Mouse (Mus musculus) Muller cell, postnatal 12 days (primary cell): Measurements from ENCODE around the gene Atp8b3.
A peak's percentile ranks its signal among the peaks of the same experiment; 100 is the strongest.

Source experiments
- DNase-seq: peaks from one replicate; pipeline ENCODE4 v3.0.0-alpha.2; 2015; ENCODE audit errors: inconsistent ontology term

Atp8b3 gene

DNA sequence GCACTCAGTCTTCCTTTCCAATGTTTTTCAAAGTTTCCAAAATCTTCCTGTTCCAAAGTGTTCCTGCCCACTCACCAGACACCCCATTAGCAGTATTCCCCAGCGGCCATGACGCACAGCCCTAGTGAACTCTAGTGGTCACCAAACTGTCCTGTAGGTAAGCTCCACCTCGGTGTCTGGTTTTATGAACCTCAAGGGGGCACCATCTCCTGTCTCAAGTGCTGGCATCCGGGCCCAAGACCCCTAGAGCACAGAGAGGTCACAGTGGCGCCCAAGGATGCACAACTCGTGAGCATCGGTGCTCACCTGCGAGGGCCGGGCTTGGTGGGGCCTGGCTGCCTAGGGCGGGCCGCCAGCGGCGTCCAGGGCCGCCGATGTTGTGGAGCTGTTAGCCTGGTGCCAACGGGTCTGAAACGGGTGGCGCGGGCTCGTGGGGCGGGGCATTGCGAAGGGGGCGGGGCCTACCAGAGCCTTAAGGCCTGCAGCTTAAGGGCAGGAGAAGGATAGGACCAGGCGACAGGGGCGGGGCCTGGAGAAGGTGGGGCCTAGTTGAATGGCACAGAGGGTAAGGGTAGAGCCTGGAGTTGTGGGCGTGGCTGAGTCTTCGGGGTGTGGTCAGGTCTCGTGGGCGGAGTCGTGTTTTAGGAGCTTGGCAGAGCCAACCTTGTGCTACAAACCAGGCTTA is at the start of gene Atp8b3:
TSS of gene Atp8b3 (minus strand) at position 415 of the 685 bp plus-strand sequence.
- DNase-seq, result peak; percentile 85

- no peak for DNase-seq
These were observed 48.4 kb upstream of the Atp8b3 start for GRCm38 (mm10) chr10:80587305-80587657.

DNA sequence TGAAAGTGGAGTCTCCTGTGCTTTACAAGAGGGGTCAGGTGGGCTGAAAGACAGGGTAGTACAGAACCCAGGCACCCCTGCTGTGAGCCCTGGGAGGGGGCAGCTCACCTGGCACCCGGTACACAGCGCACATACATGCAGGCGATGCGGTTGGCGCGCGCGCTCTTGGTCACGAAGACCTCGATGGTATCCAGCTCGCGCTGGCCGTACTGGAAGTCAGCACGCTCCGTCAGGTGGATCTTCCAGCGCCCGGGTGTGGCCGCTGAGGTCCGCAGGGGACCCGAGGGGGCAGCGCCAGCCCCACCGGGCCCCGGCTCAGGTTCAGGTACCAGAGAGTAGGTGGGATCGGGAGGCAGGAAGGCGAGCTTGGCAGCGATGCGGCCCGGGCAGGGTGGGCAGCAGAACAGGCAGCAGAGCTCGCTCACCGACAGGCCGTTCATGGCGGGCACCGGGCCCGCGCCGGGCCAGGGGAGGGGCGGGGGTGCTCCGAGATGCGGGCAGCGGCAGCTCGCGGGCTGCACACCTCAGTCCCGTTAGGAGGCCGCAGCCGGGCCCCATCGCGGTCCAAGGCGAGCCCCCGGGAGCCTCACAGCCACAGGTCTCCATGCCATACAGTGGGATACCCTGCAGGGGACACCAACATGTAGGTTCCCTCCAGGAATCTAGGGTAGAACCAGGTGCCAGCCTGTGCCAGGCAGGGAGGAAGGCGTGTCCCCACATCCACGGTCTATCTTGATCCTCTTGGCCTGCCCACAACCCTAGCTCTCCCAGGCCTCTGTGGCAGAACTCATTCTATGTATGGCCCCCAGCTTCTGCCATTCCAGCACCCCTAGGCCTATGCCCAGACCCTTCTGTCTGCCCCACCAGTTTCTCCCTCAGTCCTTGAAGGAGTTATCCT is 47.7 kb upstream of the Atp8b3 start:
- no peak for DNase-seq

- DNase-seq, result no peak
These were observed 46.7 kb upstream of the Atp8b3 start for GRCm38 (mm10) chr10:80585581-80585980.

- DNase-seq, result no peak
These were observed 46.0 kb upstream of the Atp8b3 start for GRCm38 (mm10) chr10:80584642-80585552.

GRCm38 (mm10) chr10:80584045-80584488 is 45.1 kb upstream of the Atp8b3 start:
- DNase-seq, result no peak

DNA sequence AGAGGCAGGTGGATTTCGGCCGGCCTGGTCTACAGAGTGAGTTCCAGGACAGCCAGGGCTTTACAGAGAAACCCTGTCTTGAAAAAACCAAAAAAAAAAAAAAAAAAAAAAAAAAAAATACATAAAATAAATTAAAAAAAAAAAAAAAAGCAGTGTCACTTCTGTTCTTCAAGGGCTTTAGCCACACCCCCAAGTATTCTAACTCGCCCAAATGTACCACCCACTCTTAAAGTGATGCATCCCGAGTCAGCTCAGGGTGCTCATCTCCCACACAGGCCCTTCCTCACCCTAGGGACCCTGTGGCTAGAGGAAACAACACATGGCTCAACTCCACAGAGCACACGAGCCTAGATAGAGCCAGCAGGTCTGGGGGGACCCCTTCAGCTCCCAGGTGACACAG is 44.1 kb upstream of the Atp8b3 start:
- no peak for DNase-seq

GRCm38 (mm10) chr10:80578911-80579310 is 40.0 kb upstream of the Atp8b3 start:
- peak; percentile 61 for DNase-seq

DNA sequence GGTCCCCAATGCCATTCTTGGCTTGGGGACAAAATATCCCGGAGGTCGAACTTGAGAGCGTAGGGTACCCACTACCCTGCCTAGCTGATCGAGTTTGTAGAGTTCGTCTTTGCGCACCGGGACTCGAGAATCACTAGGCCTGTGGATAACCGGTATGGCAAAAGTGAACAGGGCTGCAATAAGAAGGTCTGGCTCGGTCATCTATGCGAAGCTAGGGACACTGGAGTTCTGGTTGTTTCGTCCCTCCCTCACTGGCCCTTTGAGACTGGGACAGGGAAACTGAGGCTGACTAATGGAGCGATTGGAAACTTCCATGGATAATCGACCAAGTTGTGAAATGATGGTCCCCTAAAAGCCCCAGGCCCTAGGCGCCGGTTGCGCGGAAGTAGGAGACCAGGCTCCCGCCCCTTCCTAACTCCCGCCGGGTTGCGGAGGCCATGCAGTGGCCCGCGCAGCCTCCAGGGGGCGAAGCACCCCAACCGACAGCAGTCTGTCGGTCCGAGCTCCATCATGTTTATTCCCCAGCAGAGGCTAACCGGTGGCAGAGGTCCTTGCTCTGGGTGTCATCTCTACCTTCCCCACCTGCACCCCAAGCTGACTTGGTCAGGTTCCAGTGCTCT is 39.3 kb upstream of the Atp8b3 start:
- peak; percentile 89 for DNase-seq

DNA sequence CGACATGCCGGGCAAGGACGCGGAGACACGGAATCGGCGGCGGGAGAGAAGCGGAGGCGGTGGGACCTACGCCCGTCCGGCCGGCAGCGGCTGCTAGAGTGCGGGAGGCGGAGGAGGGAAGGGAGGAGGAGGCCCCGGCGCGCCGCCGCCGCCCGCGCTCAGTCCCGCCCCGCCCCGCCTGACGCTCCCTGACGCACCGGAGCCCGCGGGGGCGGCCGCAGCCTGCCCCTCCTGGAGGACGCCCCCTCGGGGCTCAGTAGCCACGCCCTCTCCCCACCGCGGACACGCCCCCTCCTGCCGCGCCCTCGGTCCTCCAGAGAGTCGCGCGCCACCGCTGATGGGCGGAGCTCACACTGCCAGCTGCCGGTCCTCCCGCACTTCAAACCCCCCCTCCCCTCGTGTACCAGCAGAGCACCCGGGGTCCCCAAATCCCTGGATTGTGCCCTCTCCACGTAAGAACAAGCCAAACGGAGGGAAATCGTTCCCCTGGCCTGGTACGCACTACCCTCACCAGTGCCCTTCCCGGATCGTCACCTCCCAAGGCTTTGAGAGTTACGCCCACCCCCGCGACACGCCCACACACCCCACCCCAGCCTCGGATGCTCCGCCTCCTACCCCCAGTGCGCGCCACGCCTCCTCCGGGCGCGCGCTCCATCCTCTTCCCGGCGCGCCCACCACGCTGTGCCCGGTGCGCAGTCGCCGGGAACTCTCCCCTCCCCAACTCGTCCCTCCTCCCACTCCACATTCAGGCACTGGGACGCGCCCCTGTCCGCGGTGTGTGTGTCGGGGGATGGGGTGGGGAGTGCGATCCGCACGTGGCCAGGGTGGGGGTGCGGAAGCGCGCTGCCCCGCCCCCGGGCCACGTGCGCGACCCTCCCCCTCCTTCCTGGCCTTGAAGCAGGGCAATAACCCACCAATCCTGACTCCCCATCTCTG is 38.5 kb upstream of the Atp8b3 start, which contains the start of gene Klf16:
TSS of gene Klf16 (minus strand) at position 127 of the 936 bp plus-strand sequence.
- DNase-seq, result peak; percentile 99

- peak; percentile 79 for DNase-seq
These were observed 37.6 kb upstream of the Atp8b3 start for GRCm38 (mm10) chr10:80576351-80577194.

DNA sequence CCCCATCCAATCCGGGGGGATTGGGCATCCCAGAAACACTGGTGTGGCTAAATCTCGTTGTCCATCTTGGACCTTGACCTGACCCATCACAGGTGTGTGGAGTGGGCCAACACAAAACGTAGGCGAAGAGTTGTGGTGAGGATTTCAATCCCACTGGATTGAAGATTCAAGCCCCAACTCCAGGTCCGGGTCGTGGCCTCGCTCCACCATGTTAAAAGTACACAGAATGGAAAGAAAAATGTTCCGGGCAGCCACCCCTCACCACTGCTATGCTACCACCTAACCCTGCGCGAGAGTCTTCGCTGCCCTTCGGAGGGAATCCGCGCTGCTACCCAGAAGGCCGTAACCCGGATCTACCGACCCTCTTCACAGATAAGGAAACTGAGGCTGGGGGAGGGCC is 37.0 kb upstream of the Atp8b3 start:
- DNase-seq, result no peak

DNA sequence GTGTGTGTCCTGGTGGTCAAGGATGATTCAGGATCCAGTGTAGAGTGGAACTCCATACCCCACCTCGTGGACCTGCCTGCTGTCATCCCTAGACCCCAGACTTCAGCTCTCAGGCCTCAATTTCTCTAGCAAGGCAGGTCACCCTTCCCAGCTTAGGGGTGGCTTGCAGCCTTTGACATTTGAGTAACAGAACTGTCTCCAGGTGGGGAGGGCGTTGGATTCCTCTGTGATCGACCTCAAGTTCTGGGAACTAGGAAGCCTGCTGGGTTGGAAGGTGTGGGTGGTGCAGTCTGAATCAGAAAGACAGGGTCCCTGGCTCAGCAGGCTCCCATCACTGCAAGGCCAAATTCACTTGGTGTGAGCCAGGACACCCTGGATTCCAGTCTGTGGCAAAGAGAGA is 36.0 kb upstream of the Atp8b3 start:
- DNase-seq, result no peak

DNA sequence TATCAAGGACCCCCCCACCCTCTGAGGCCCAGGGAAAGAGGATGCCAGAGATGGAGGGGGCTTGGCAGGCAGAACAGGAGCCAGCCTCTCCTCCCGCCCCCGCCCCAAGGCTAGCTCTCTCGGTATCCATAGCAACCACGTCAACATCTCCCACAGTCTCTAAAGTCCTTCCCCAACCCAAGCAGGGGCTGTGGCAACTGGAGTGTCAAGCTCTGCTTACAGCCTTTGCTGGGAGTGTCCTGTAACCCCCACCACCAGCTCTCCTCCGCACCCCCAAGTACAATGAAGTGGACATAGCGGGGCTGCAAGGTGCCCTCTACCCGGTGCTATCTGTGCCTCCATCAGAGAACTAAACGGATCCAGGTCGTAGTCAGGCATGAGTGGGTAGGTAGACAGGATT is 35.0 kb upstream of the Atp8b3 start:
- no peak for DNase-seq

GRCm38 (mm10) chr10:80572477-80572876 is 33.6 kb upstream of the Atp8b3 start:
- no peak for DNase-seq

- no peak for DNase-seq
These were observed 32.2 kb upstream of the Atp8b3 start for GRCm38 (mm10) chr10:80570871-80571836.

- DNase-seq, result no peak
These were observed 31.5 kb upstream of the Atp8b3 start for GRCm38 (mm10) chr10:80570419-80570818.

- no peak for DNase-seq
These were observed 30.7 kb upstream of the Atp8b3 start for GRCm38 (mm10) chr10:80569664-80570066.
